Mouse (Mus musculus): ENCODE measurements around the gene Nfatc2. TPM values are rescaled to one million over a fixed set of nuclear protein-coding genes. Genes with fewer than 3 reads are reported as not detected.

Gene Nfatc2
- total RNA-seq, 2 experiments from 2014 or later = 19.7 to 20.1 TPM

- Histone ChIP-seq H3K27ac (no peak overlapping the region), H3K4me3 (no peak overlapping the region)
- no peak for DNase-seq (ENCODE audit: low spot score in 2 of 2)
- no peak for TF ChIP-seq CTCF (conservative IDR thresholded peaks at IDR 0.05)
Observed at GRCm38 (mm10) chr2:168528551-168528950, 72.9 kb downstream of the Nfatc2 start.

- Histone ChIP-seq H3K27ac (no peak overlapping the region), H3K4me3 (no peak overlapping the region)
- DNase-seq (ENCODE audit: low spot score in 2 of 2) = no peak
- TF ChIP-seq CTCF (conservative IDR thresholded peaks at IDR 0.05) = no peak
Observed at GRCm38 (mm10) chr2:168527430-168527792, 74.0 kb downstream of the Nfatc2 start.

- no peak overlapping the region for H3K27ac ChIP-seq
- H3K4me3 ChIP-seq = no peak overlapping the region
- TF ChIP-seq CTCF (conservative IDR thresholded peaks at IDR 0.05) = no peak
- DNase-seq (ENCODE audit: low spot score in 2 of 2) = no peak
Observed at GRCm38 (mm10) chr2:168526547-168527429, 74.7 kb downstream of the Nfatc2 start.

- DNase-seq (ENCODE audit: low spot score in 2 of 2) = no peak
- TF ChIP-seq CTCF (conservative IDR thresholded peaks at IDR 0.05) = no peak
- Histone ChIP-seq H3K4me3 (peak overlapping the region; percentile 48), H3K27ac (peak overlapping the region; percentile 64)
Observed at GRCm38 (mm10) chr2:168525391-168526154, 75.9 kb downstream of the Nfatc2 start.

GRCm38 (mm10) chr2:168524905-168525381 is 76.5 kb downstream of the Nfatc2 start:
- DNase-seq (ENCODE audit: low spot score in 2 of 2) = peak; percentile 80 to 85
- Histone ChIP-seq H3K27ac (peak overlapping the region; percentile 64), H3K4me3 (peak overlapping the region; percentile 48)
- TF ChIP-seq CTCF (conservative IDR thresholded peaks at IDR 0.05) = no peak

- Histone ChIP-seq H3K4me3 (no peak overlapping the region), H3K27ac (no peak overlapping the region)
- DNase-seq (ENCODE audit: low spot score in 2 of 2) = no peak
- TF ChIP-seq CTCF (conservative IDR thresholded peaks at IDR 0.05) = no peak
Observed at GRCm38 (mm10) chr2:168522247-168522646, 79.2 kb downstream of the Nfatc2 start.

GRCm38 (mm10) chr2:168520771-168521170 is 80.7 kb downstream of the Nfatc2 start:
- no peak for TF ChIP-seq CTCF (conservative IDR thresholded peaks at IDR 0.05)
- DNase-seq (ENCODE audit: low spot score in 2 of 2) = no peak
- Histone ChIP-seq H3K4me3 (no peak overlapping the region), H3K27ac (no peak overlapping the region)

GRCm38 (mm10) chr2:168519589-168519988 is 81.9 kb downstream of the Nfatc2 start:
- DNase-seq (ENCODE audit: low spot score in 2 of 2) = no peak
- Histone ChIP-seq H3K27ac (no peak overlapping the region), H3K4me3 (no peak overlapping the region)
- no peak for TF ChIP-seq CTCF (conservative IDR thresholded peaks at IDR 0.05)

- no peak for DNase-seq (ENCODE audit: low spot score in 2 of 2)
- no peak for TF ChIP-seq CTCF (conservative IDR thresholded peaks at IDR 0.05)
- no peak overlapping the region for H3K27ac ChIP-seq
- no peak overlapping the region for H3K4me3 ChIP-seq
Observed at GRCm38 (mm10) chr2:168518256-168518659, 83.2 kb downstream of the Nfatc2 start.

- Histone ChIP-seq H3K27ac (no peak overlapping the region), H3K4me3 (no peak overlapping the region)
- no peak for DNase-seq (ENCODE audit: low spot score in 2 of 2)
- TF ChIP-seq CTCF (conservative IDR thresholded peaks at IDR 0.05) = no peak
Observed at GRCm38 (mm10) chr2:168517774-168518173, 83.7 kb downstream of the Nfatc2 start.

GRCm38 (mm10) chr2:168516717-168517116 is 84.7 kb downstream of the Nfatc2 start:
- Histone ChIP-seq H3K4me3 (no peak overlapping the region), H3K27ac (no peak overlapping the region)
- TF ChIP-seq CTCF (conservative IDR thresholded peaks at IDR 0.05) = no peak
- no peak for DNase-seq (ENCODE audit: low spot score in 2 of 2)

- H3K27ac ChIP-seq = no peak overlapping the region
- no peak for TF ChIP-seq CTCF (conservative IDR thresholded peaks at IDR 0.05)
- no peak overlapping the region for H3K4me3 ChIP-seq
- DNase-seq (ENCODE audit: low spot score in 2 of 2) = no peak
Observed at GRCm38 (mm10) chr2:168515466-168515865, 86.0 kb downstream of the Nfatc2 start.

- DNase-seq (ENCODE audit: low spot score in 2 of 2) = no peak
- no peak for TF ChIP-seq CTCF (conservative IDR thresholded peaks at IDR 0.05)
- no peak overlapping the region for H3K27ac ChIP-seq
- no peak overlapping the region for H3K4me3 ChIP-seq
Observed at GRCm38 (mm10) chr2:168514131-168514530, 87.3 kb downstream of the Nfatc2 start.
